Mouse (Mus musculus) CD8-positive naive resting alpha-beta T cell, adult 57 days (primary cell): ENCODE data around the gene Olfr26. TPM values are rescaled to one million over a fixed set of nuclear protein-coding genes. Genes with fewer than 3 reads are reported as not detected.

Experiments
- total RNA-seq: library from RNA; stranded (reverse); gene quantifications from one replicate; pipeline ENCODE4 v1.2.4, GENCODE M21; 2023

Gene Olfr26
- not detected for total RNA-seq

GRCm38 (mm10) chr9:38854760-38855159, at the start of gene Olfr26:
Olfr26 (plus strand) TSS chr9:38855060.

GRCm38 (mm10) chr9:38814314-38814713, 40.5 kb upstream of the Olfr26 start, which contains the start of gene Olfr922:
Olfr922 (plus strand) TSS chr9:38814614.

DNA sequence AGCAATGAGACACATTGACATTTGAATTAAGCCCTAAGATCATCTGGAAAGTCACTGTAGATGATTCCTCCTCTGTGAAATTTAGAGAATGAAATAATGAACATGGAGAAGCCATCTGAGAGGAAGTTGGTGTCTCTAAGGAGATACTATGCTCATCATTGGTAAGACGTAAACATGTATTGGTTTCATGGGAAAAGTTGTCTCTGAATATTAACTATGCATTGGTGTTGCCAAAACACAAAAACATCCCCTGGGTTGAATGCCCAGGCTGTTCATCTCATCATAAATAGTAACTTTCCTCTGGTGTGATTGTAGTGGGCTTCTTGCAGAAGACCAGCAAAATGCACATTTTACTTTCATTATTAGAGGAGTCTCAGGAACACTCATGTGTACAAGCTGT, 28.6 kb upstream of the Olfr26 start, which contains the start of gene Olfr923:
Gene Olfr923, plus strand, starts transcription at position 301 of the 400 bp plus-strand sequence.

DNA sequence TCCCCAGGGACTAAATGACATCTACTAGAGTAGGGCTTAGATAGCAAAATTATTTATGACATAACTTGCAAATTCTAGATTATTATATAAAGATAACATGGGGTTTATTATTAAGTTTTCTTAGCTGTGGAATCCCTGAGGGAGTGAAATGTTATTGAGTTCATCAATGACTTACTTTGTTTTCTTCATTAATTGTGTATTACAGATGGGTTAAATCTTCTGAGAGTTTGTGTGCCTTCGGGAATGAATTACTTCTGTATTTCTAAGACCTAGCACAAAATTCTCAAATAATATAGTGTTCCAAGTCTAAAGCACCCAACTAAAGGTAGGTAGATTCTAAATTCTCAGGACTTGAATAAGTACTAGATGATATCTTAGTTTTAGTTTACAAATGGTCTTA, 10.7 kb upstream of the Olfr26 start, which contains the start of gene Olfr924:
Gene Olfr924, plus strand, starts transcription at position 301 of the 400 bp plus-strand sequence.

DNA sequence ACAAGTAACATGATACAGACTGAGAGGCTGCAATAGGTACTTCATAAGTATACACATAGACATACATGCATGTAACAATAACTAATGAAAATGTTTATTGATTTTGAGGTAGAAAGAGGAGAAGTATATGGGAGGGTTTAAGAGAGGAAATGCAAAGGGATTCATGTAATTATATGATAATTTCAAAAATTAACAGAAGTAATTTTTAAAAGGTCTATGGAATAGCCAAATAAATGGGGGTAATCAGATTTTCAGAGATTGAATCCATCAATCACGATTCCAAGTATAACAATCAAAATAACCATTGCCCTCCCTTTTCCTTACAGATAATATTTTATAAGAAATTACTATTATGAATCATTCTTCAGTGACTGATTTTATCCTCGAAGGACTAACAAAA, 22.0 kb downstream of the Olfr26 start, which contains the start of gene Olfr926:
Gene Olfr926, plus strand, starts transcription at position 301 of the 400 bp plus-strand sequence.

Other genes with a start within 250 kb of the Olfr26 start
- not detected for gene Olfr914, start 250.0 kb upstream of the Olfr26 start, total RNA-seq
- gene Olfr916, start 195.2 kb upstream of the Olfr26 start, total RNA-seq = not detected
- gene Olfr917, start 189.2 kb upstream of the Olfr26 start, total RNA-seq = not detected
- not detected for gene Olfr918, start 180.5 kb upstream of the Olfr26 start, total RNA-seq
- not detected for gene Olfr919, start 151.4 kb upstream of the Olfr26 start, total RNA-seq
- 6.0 TPM for gene Vwa5a, start 136.8 kb upstream of the Olfr26 start, total RNA-seq
- 0.09 TPM for gene Olfr920, start 102.8 kb upstream of the Olfr26 start, total RNA-seq
- gene Olfr921, start 82.0 kb upstream of the Olfr26 start, total RNA-seq = not detected
- gene Olfr922, start 40.4 kb upstream of the Olfr26 start, total RNA-seq = not detected
- not detected for gene Olfr923, start 28.5 kb upstream of the Olfr26 start, total RNA-seq
- gene Olfr924, start 10.6 kb upstream of the Olfr26 start, total RNA-seq = not detected
- gene Olfr926, start 22.1 kb downstream of the Olfr26 start, total RNA-seq = not detected
- gene Olfr930, start 74.7 kb downstream of the Olfr26 start, total RNA-seq = not detected
- not detected for gene Olfr933, start 117.3 kb downstream of the Olfr26 start, total RNA-seq
- gene Olfr934, start 133.3 kb downstream of the Olfr26 start, total RNA-seq = not detected
- not detected for gene Olfr935, start 144.6 kb downstream of the Olfr26 start, total RNA-seq
- not detected for gene Olfr146, start 168.3 kb downstream of the Olfr26 start, total RNA-seq
- not detected for gene Olfr937, start 209.9 kb downstream of the Olfr26 start, total RNA-seq
- not detected for gene Olfr938, start 223.8 kb downstream of the Olfr26 start, total RNA-seq